Mouse (Mus musculus) stomach, postnatal 0 days (tissue): ENCODE results near the gene Ambn.

ENCODE experiments used
- CTCF ChIP-seq: IDR thresholded peaks from 2 replicates; pipeline ENCODE4 v1.5.1; 2016; ENCODE audit warnings: antibody characterized with exemption, low read depth, mild to moderate bottlenecking, moderate library complexity
- EP300 ChIP-seq: optimal IDR thresholded peaks from 2 replicates; pipeline ENCODE3; 2016; ENCODE audit warnings: antibody characterized with exemption

GRCm38 (mm10) chr5:88468807-88469704 is 13.3 kb downstream of the Ambn start:
- TF ChIP-seq CTCF, result no peak
- no peak for TF ChIP-seq EP300
